Mouse (Mus musculus) bone marrow macrophage, adult 2 months (primary cell): ENCODE measurements around the gene Jade2.

Experiments
- CTCF ChIP-seq: IDR thresholded peaks from 2 replicates; pipeline ENCODE4 v1.5.1; 2012; ENCODE audit warnings: low read depth, mild to moderate bottlenecking, low read length, moderate library complexity
- POLR2A ChIP-seq: IDR thresholded peaks from 2 replicates; pipeline ENCODE4 v1.6.1; 2012; ENCODE audit warnings: mild to moderate bottlenecking, low read depth, low read length, borderline replicate concordance

DNA sequence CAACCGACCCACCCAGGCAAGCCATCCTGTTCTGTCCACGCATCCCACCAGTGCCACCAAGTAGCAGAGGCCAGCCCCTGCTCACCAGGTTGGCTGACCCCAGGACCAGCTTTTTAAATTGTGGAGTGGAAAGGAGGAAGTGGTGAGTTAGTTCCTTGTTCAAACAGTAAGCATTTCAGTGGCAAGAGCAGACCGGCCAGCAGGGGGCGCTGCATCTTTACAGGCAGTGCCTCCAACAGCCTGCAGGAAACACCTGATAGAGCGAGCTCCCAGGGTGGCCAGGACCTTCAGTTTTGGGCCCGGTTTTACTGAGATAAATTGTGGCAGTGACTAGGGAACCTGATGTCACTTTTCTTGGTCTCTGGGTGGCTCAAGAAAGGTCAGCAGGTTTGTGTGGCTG lies 39.7 kb downstream of the Jade2 start:
- no peak for TF ChIP-seq POLR2A
- TF ChIP-seq CTCF: peak; percentile 91
